Mouse (Mus musculus): Measurements from ENCODE around the gene Rph3a. TPM values are rescaled to one million over a fixed set of nuclear protein-coding genes. Genes with fewer than 3 reads are reported as not detected.

Rph3a gene
- polyA plus RNA-seq, 1 experiment from 2014 or later, result 15.8 TPM

DNA sequence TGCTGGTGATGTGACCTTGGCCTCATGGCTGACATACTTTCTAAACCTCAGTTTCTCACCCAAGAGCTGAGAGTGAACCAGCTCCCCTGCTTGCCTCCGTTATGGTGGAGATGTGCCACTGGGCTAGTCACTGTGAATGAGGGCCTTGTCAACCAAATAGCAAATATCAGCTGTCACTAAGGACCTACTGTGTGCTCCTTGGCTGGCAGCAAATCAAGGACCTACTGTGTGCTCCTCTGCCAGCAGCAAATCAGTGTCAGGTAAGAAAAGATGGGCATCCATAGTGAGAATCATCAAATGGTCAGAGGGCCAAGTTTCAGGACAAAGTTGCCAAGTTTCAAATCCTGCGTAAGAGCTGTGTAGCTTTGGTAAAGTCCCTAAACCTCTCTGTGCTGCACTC lies 4.6 kb upstream of the Rph3a start:
- 85% methylated on average over 2 of the region's 2 CpGs for WGBS
- no peaks in the 10 kb centered on the region for H3K36me3 ChIP-seq (ENCODE audit: control insufficient read depth, insufficient read depth, low read length)
- no peak overlapping the region for H3K4me2 ChIP-seq (ENCODE audit: low read length)
- no peak overlapping the region for H3K9ac ChIP-seq (replicated peaks; ENCODE audit: low read length)
- ATAC-seq (ENCODE audit: low FRiP score, low TSS enrichment), result no peak
- H3K27ac ChIP-seq (replicated peaks; ENCODE audit: low read depth, low read length), result no peak overlapping the region
- peaks cover 14% of the 10 kb centered on the region; the same call in 1 of the 2 replicates for H3K4me1 ChIP-seq (ENCODE audit: control insufficient read depth, insufficient read depth, low read length)
- H3K9me3 ChIP-seq (ENCODE audit: control insufficient read depth, low read length), result no peaks in the 10 kb centered on the region
- H3K4me3 ChIP-seq (replicated peaks; ENCODE audit: low read depth, low read length), result no peak overlapping the region
- no peaks in the 10 kb centered on the region for H3K27me3 ChIP-seq (ENCODE audit: control insufficient read depth, insufficient read depth, low read length)
- DNase-seq, result no peak

DNA sequence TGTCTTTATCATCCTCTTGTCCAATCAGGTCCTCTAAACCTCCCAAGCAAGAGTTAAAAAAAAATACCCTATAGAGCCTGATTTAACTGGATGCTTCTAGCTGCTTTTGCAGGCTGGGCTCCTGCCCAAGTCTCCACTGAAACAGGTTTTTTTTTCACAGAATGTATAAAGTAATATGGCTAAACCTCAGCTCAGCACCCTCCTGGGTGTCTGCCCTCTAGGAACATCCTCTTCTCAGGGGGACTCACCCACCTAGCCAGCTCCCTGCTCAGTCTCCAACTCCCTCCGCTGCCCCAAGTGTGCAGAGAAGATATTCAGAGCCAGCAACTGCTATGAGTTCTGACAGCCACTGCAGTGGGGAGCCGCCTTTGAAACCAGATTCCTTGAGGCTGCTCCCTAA lies 2.1 kb upstream of the Rph3a start:
- H3K27ac ChIP-seq (replicated peaks; ENCODE audit: low read depth, low read length), result no peak overlapping the region
- no peaks in the 10 kb centered on the region for H3K27me3 ChIP-seq (ENCODE audit: control insufficient read depth, insufficient read depth, low read length)
- no peak overlapping the region for H3K4me3 ChIP-seq (replicated peaks; ENCODE audit: low read depth, low read length)
- H3K36me3 ChIP-seq (ENCODE audit: control insufficient read depth, insufficient read depth, low read length), result no peaks in the 10 kb centered on the region
- peaks cover 22% of the 10 kb centered on the region for H3K4me1 ChIP-seq (ENCODE audit: control insufficient read depth, insufficient read depth, low read length)
- WGBS, result 12% methylated on average over 2 of the region's 2 CpGs
- ATAC-seq (ENCODE audit: low FRiP score, low TSS enrichment) (no peak), DNase-seq (no peak)
- no peak overlapping the region for H3K4me2 ChIP-seq (ENCODE audit: low read length)
- no peaks in the 10 kb centered on the region for H3K9me3 ChIP-seq (ENCODE audit: control insufficient read depth, low read length)
- no peak overlapping the region for H3K9ac ChIP-seq (replicated peaks; ENCODE audit: low read length)

DNA sequence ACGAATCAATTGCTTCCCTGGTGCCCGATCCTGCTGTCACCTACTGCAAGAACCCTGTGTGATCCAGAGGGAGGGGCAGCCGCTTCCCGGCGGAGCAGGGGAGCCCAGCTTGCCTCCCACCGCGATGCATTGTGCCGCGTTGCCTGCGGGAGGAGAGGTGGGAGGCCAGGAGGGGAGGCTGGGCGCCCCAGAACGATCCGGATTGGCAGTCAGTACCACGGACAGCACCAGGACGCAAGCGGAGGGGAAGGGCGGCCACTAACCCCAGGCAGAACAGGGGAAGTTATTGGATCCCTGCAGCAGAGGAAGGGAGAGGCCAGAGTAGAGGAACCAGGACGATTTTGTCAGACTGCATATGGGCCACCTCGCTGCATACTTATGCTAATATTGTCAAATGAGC lies 486 bp downstream of the Rph3a start:
- Histone ChIP-seq H3K27ac (replicated peaks; ENCODE audit: low read depth, low read length) (peak overlapping the region; percentile 49; the same call in 1 of the 2 replicates), H3K4me2 (ENCODE audit: low read length) (peak overlapping the region; percentile 65), H3K4me1 (ENCODE audit: control insufficient read depth, insufficient read depth, low read length) (peaks cover 18% of the 10 kb centered on the region), H3K9me3 (ENCODE audit: control insufficient read depth, low read length) (no peaks in the 10 kb centered on the region), H3K9ac (replicated peaks; ENCODE audit: low read length) (peak overlapping the region; percentile 45), H3K4me3 (replicated peaks; ENCODE audit: low read depth, low read length) (peak overlapping the region; percentile 34), H3K36me3 (ENCODE audit: control insufficient read depth, insufficient read depth, low read length) (no peaks in the 10 kb centered on the region), H3K27me3 (ENCODE audit: control insufficient read depth, insufficient read depth, low read length) (no peaks in the 10 kb centered on the region)
- under 1% methylated on average over 19 of the region's 19 CpGs for WGBS
- DNase-seq (peak; percentile 80), ATAC-seq (ENCODE audit: low FRiP score, low TSS enrichment) (no peak)

DNA sequence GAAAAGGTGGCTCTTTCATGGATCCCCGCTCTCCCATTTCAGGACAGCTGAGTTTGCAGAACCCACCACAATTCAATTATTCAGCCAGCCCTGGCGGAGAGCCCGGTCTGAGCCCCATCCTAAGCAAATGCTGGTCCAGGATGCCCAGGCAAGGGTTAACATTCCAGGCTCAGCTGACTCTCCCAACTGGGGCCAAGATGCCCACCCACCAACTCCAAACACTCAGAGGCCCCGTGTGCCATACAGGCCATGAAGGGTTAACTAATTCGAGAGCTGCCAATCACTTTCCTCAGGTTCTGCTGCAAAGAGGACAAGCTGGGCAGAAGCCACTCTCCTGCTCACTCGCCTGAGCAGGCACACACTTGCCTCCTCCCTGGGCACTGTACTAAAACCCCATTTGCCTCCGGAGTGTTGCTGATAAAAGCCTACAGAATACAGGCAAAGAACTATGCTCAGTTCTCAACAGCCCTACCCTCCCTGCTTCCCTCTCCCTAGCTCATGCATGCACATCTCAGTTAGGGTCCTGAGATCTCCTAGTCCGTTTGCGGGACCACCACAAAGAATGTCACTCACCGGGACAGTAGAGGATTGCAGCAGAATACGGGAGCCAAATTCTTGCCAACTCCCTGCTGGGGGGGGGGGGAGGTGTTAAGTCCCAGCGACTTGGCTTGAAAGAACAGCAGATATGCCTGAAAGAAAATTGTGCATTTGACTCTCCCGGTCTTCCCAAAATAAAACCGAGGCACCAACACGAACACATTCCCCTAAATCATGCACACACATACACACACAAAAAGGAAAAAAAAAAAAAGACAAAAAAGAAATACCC lies 1.3 kb downstream of the Rph3a start:
- H3K9ac ChIP-seq (replicated peaks; ENCODE audit: low read length), result peak overlapping the region; percentile 45
- peak; percentile 44 for DNase-seq
- H3K9me3 ChIP-seq (ENCODE audit: control insufficient read depth, low read length), result no peaks in the 10 kb centered on the region
- H3K36me3 ChIP-seq (ENCODE audit: control insufficient read depth, insufficient read depth, low read length), result no peaks in the 10 kb centered on the region
- peak overlapping the region; percentile 65 for H3K4me2 ChIP-seq (ENCODE audit: low read length)
- 7% methylated on average over 15 of the region's 15 CpGs for WGBS
- ATAC-seq (ENCODE audit: low FRiP score, low TSS enrichment), result no peak
- H3K27ac ChIP-seq (replicated peaks; ENCODE audit: low read depth, low read length), result no peak overlapping the region; the same call in 1 of the 2 replicates
- no peaks in the 10 kb centered on the region for H3K27me3 ChIP-seq (ENCODE audit: control insufficient read depth, insufficient read depth, low read length)
- peaks cover 23% of the 10 kb centered on the region for H3K4me1 ChIP-seq (ENCODE audit: control insufficient read depth, insufficient read depth, low read length)
- H3K4me3 ChIP-seq (replicated peaks; ENCODE audit: low read depth, low read length), result peak overlapping the region; percentile 34

DNA sequence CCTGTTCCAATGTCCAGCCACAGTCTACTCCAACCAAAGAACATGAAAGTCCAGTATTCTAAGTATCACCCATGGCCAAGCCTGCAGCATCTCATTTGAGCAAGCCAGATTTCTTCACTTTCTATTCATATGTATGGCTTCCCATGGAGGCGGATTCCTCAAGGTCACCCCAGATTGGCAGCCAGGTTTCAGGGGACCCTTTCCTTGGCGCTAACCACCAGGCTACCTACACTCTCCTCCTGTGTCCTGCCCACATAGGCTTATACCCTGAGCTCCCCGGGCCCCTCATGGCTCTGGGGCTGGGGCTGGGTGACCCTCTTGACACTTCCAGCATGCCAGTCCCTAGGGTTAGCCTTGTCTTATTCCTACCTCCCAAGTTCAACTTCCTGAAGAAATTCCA lies 2.3 kb downstream of the Rph3a start:
- 81% methylated on average over 3 of the region's 3 CpGs for WGBS
- peak overlapping the region; percentile 65 for H3K4me2 ChIP-seq (ENCODE audit: low read length)
- no peak for DNase-seq
- H3K4me3 ChIP-seq (replicated peaks; ENCODE audit: low read depth, low read length), result no peak overlapping the region; the same call in 1 of the 2 replicates
- no peaks in the 10 kb centered on the region for H3K9me3 ChIP-seq (ENCODE audit: control insufficient read depth, low read length)
- no peak overlapping the region for H3K9ac ChIP-seq (replicated peaks; ENCODE audit: low read length)
- H3K27ac ChIP-seq (replicated peaks; ENCODE audit: low read depth, low read length), result no peak overlapping the region
- no peak for ATAC-seq (ENCODE audit: low FRiP score, low TSS enrichment)
- H3K4me1 ChIP-seq (ENCODE audit: control insufficient read depth, insufficient read depth, low read length), result peaks cover 23% of the 10 kb centered on the region
- H3K27me3 ChIP-seq (ENCODE audit: control insufficient read depth, insufficient read depth, low read length), result no peaks in the 10 kb centered on the region
- H3K36me3 ChIP-seq (ENCODE audit: control insufficient read depth, insufficient read depth, low read length), result no peaks in the 10 kb centered on the region

DNA sequence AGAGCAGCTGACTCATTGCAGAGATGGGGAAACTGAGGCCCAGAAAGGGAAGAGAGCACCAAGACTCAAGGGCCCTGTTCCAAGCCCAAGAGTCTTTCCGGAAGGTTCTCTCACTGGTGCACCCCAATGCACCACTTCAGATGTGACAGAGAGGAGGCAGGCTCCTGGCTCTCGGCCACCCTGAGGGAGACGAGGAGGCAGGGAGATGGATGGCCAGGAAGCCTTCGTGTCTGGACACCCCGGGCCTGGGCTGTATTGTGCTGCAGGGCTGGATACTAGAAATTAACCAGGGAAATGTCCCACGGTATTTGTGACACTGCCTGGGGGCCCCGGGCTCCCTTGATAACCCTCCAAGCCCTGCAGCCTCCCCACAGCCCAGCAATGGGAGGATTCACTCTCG lies 2.8 kb downstream of the Rph3a start:
- no peaks in the 10 kb centered on the region for H3K9me3 ChIP-seq (ENCODE audit: control insufficient read depth, low read length)
- no peak overlapping the region for H3K27ac ChIP-seq (replicated peaks; ENCODE audit: low read depth, low read length)
- peaks cover 23% of the 10 kb centered on the region for H3K4me1 ChIP-seq (ENCODE audit: control insufficient read depth, insufficient read depth, low read length)
- no peaks in the 10 kb centered on the region for H3K27me3 ChIP-seq (ENCODE audit: control insufficient read depth, insufficient read depth, low read length)
- DNase-seq (no peak), ATAC-seq (ENCODE audit: low FRiP score, low TSS enrichment) (no peak)
- no peak overlapping the region for H3K4me3 ChIP-seq (replicated peaks; ENCODE audit: low read depth, low read length)
- H3K4me2 ChIP-seq (ENCODE audit: low read length), result no peak overlapping the region; the same call in 1 of the 2 replicates
- H3K9ac ChIP-seq (replicated peaks; ENCODE audit: low read length), result no peak overlapping the region
- H3K36me3 ChIP-seq (ENCODE audit: control insufficient read depth, insufficient read depth, low read length), result no peaks in the 10 kb centered on the region
- WGBS, result 76% methylated on average over 8 of the region's 8 CpGs

DNA sequence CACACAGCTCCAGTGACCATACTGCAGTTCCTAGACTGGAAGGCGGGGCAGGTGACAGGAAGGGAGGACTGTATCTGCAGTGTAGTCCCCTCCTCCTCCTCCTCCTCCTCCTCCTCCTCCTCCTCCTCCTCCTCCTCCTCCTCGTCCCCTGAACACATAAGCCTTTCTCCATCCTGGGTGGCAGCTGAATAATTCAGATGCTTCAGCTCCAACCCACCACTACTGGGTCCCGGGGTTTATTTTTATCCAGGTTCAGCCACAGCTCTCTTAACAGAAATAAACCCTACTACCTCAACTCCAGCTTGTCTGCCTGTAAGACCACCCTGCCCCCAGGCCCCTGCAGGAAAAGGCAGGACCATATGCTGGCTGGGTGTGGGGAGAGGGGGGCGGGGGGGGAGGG lies 3.7 kb downstream of the Rph3a start:
- ATAC-seq (ENCODE audit: low FRiP score, low TSS enrichment) (no peak), DNase-seq (no peak)
- H3K4me2 ChIP-seq (ENCODE audit: low read length), result no peak overlapping the region
- no peak overlapping the region for H3K27ac ChIP-seq (replicated peaks; ENCODE audit: low read depth, low read length)
- H3K9ac ChIP-seq (replicated peaks; ENCODE audit: low read length), result no peak overlapping the region
- 78% methylated on average over 3 of the region's 4 CpGs for WGBS
- no peak overlapping the region for H3K4me3 ChIP-seq (replicated peaks; ENCODE audit: low read depth, low read length)
- peaks cover 23% of the 10 kb centered on the region for H3K4me1 ChIP-seq (ENCODE audit: control insufficient read depth, insufficient read depth, low read length)
- H3K27me3 ChIP-seq (ENCODE audit: control insufficient read depth, insufficient read depth, low read length), result no peaks in the 10 kb centered on the region
- no peaks in the 10 kb centered on the region for H3K9me3 ChIP-seq (ENCODE audit: control insufficient read depth, low read length)
- H3K36me3 ChIP-seq (ENCODE audit: control insufficient read depth, insufficient read depth, low read length), result no peaks in the 10 kb centered on the region

DNA sequence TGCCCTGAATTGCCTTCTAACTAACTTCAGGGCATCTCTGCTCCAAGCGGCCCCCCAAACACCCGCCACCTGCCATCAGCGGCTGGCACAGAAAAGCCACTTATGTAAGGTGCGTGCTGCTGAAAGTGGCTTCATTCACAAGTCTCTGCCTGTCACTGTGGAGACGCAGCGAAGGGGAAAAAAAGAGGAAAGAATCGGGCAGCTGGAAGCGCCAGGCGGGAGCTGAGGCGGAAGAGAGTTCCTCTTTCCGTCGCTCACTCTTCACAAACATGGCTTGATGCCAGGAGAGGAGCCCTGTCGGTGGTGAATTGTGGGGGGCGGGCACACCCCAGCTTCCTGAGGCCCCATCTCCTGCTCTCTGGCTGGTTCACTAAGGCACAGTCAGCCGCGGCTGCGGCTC lies 6.1 kb downstream of the Rph3a start:
- Histone ChIP-seq H3K4me1 (ENCODE audit: control insufficient read depth, insufficient read depth, low read length) (peaks cover 15% of the 10 kb centered on the region), H3K9me3 (ENCODE audit: control insufficient read depth, low read length) (no peaks in the 10 kb centered on the region), H3K27ac (replicated peaks; ENCODE audit: low read depth, low read length) (peak overlapping the region; percentile 61), H3K9ac (replicated peaks; ENCODE audit: low read length) (peak overlapping the region; percentile 42; the same call in 1 of the 2 replicates), H3K4me2 (ENCODE audit: low read length) (peak overlapping the region; percentile 45), H3K4me3 (replicated peaks; ENCODE audit: low read depth, low read length) (0 out of 2 replicates have a peak overlapping the region, but pooled peaks have one; percentile 2), H3K36me3 (ENCODE audit: control insufficient read depth, insufficient read depth, low read length) (no peaks in the 10 kb centered on the region), H3K27me3 (ENCODE audit: control insufficient read depth, insufficient read depth, low read length) (no peaks in the 10 kb centered on the region)
- DNase-seq (peak; percentile 71), ATAC-seq (ENCODE audit: low FRiP score, low TSS enrichment) (no peak)
- 21% methylated on average over 17 of the region's 17 CpGs for WGBS

DNA sequence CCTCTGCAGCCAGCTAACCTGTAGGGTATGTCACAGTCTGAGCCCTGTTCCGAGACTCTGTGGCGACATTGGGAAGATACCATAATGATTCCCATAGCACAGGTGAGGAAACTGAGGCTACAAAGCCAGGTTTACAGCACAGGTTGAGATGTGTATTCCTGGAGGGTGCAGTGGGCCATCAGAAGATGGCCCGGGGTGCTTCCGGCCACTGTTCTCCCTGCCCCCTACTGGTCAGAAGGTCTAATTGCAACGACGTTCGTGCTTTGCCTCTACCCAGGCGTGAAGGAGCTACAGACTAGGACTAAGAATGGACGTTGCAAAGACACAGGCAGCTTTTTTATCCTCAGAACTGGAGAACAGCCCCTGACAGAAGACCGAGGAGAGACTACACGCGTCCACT lies 10.3 kb downstream of the Rph3a start:
- no peaks in the 10 kb centered on the region for H3K27me3 ChIP-seq (ENCODE audit: control insufficient read depth, insufficient read depth, low read length)
- DNase-seq, result peak; percentile 40
- 37% methylated on average over 12 of the region's 12 CpGs for WGBS

More for the DNA sequence above, 10.3 kb downstream of the Rph3a start:
- no peak overlapping the region for H3K4me2 ChIP-seq (ENCODE audit: low read length)
- H3K4me3 ChIP-seq (replicated peaks; ENCODE audit: low read depth, low read length), result no peak overlapping the region
- H3K36me3 ChIP-seq (ENCODE audit: control insufficient read depth, insufficient read depth, low read length), result no peaks in the 10 kb centered on the region
- no peaks in the 10 kb centered on the region for H3K9me3 ChIP-seq (ENCODE audit: control insufficient read depth, low read length)
- H3K27ac ChIP-seq (replicated peaks; ENCODE audit: low read depth, low read length), result no peak overlapping the region
- no peak for ATAC-seq (ENCODE audit: low FRiP score, low TSS enrichment)
- H3K4me1 ChIP-seq (ENCODE audit: control insufficient read depth, insufficient read depth, low read length), result peaks cover 5% of the 10 kb centered on the region
- no peak overlapping the region for H3K9ac ChIP-seq (replicated peaks; ENCODE audit: low read length)
